Mouse (Mus musculus) thymus, adult 2 months (tissue): ENCODE measurements at regions not wholly inside any gene's neighbourhood (a gene's known extent, or its start where the extent isn't known, plus 50 kb on each side); places are given as distances from the start of the nearest gene placed in this dataset.

Experiments
- DNase-seq: peaks from one replicate; pipeline ENCODE4 v3.0.0; 2021
- H3K27ac ChIP-seq: fragments of 200-500 bp; 2 replicates; pipeline ENCODE4 v1.5.1; 2012; ENCODE audit warnings: low read length, control low read depth; ENCODE audit not compliant: control insufficient read depth, insufficient read depth
- H3K27me3 ChIP-seq: fragments of 200-500 bp; 2 replicates; pipeline ENCODE4 v1.6.1; 2012; ENCODE audit warnings: mild to moderate bottlenecking, low read length, moderate library complexity, mixed read lengths; ENCODE audit not compliant: control insufficient read depth, insufficient read depth
- H3K36me3 ChIP-seq: fragments of 200-500 bp; 2 replicates; pipeline ENCODE4 v1.6.1; 2012; ENCODE audit warnings: mild to moderate bottlenecking, low read length, moderate library complexity; ENCODE audit not compliant: control insufficient read depth, insufficient read depth
- H3K4me1 ChIP-seq: fragments of 200-500 bp; replicated peaks from 2 replicates; pipeline ENCODE4 v1.6.1; 2012; ENCODE audit warnings: low read length; ENCODE audit not compliant: control insufficient read depth, insufficient read depth
- H3K4me3 ChIP-seq: fragments of 200-500 bp; 2 replicates; pipeline ENCODE4 v1.5.1; 2012; ENCODE audit warnings: mild to moderate bottlenecking, low read length, control low read depth, moderate library complexity; ENCODE audit not compliant: control insufficient read depth, insufficient read depth
- CTCF ChIP-seq: fragments of 200-500 bp; IDR thresholded peaks from 2 replicates; pipeline ENCODE4 v1.5.1; 2012; ENCODE audit warnings: mild to moderate bottlenecking, control low read depth, low read length, moderate library complexity, borderline replicate concordance; ENCODE audit not compliant: control insufficient read depth, poor library complexity, insufficient read depth; ENCODE audit errors: extremely low read depth
- POLR2A ChIP-seq: fragments of 200-500 bp; IDR thresholded peaks from 2 replicates; pipeline ENCODE4 v1.6.1; 2012; ENCODE audit warnings: mild to moderate bottlenecking, low read length, control low read depth, moderate library complexity; ENCODE audit not compliant: control insufficient read depth, poor library complexity, insufficient read depth; ENCODE audit errors: extremely low read depth
- WGBS: fragments of 180-500 bp; shearing (Covaris S2); methylation state at CpG from one replicate; pipeline ENCODE4 v1.1.7; 2018; 5-methylcytosine and 5-hydroxymethylcytosine counted together

- 67% methylated on average over 6 of the region's 6 CpGs for WGBS
- no peaks in the 10 kb centered on the region for H3K4me1 ChIP-seq
Measured at GRCm38 (mm10) chr13:97418081-97418480, 177.2 kb downstream of the Enc1 start.

GRCm38 (mm10) chr13:97415927-97416709 is 175.2 kb downstream of the Enc1 start:
- 95% methylated on average over 10 of the region's 10 CpGs for WGBS
- no peak for TF ChIP-seq CTCF
- TF ChIP-seq POLR2A: no peak
- no peak overlapping the region for H3K4me3 ChIP-seq
- H3K4me1 ChIP-seq: no peaks in the 10 kb centered on the region
- no peak overlapping the region for H3K27ac ChIP-seq
- no peak for DNase-seq
- no peaks in the 10 kb centered on the region for H3K36me3 ChIP-seq
- H3K27me3 ChIP-seq: no peaks in the 10 kb centered on the region

More at GRCm38 (mm10) chr13:97418081-97418480, 177.2 kb downstream of the Enc1 start:
- Histone ChIP-seq H3K4me3 (no peak overlapping the region), H3K27ac (no peak overlapping the region), H3K27me3 (no peaks in the 10 kb centered on the region), H3K36me3 (no peaks in the 10 kb centered on the region)
- TF ChIP-seq POLR2A (no peak), CTCF (no peak)
- no peak for DNase-seq

DNA sequence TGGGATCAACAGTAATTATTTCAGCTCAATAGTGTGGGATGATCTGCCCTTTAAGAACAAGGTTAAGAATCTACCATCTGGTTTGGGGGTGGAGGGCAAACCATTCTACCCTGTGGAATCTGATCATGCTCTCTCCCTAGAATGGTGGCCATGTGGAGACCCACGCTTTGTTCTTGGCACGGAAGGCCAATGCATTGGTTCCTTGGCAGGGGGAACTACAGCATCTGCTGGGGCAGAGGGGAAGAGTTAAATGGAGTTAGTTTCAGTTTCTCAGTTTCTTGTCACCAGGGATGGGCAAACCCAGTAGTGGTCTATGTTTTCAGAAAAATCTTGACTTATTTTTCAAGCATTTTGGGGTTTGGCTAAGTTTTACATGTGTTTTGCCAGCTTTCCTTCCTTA is 174.5 kb downstream of the Enc1 start:
- WGBS: 75% methylated on average over 2 of the region's 2 CpGs
- Histone ChIP-seq H3K36me3 (no peaks in the 10 kb centered on the region), H3K4me3 (no peak overlapping the region), H3K4me1 (no peaks in the 10 kb centered on the region), H3K27me3 (no peaks in the 10 kb centered on the region), H3K27ac (no peak overlapping the region)
- no peak for DNase-seq
- no peak for TF ChIP-seq POLR2A
- no peak for TF ChIP-seq CTCF

DNA sequence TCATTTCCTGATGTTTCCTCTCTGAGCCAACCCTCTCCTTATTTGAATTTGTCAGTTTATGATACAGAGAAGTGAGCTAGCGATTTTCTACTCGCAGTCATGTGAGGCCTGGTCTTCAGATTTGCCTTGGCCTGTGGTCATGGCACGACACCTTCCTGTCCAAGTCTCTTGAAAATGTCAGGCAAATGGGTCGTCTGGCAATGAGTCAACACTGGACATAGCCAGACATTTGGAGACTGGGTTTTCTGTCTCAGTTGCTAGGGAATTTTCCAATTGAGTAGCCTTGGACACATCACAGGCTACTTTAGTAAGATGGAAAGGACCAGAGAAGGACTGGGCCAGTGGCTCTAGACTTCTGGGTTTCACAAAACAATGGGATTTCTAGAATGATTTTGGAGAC is 171.2 kb downstream of the Enc1 start:
- Histone ChIP-seq H3K4me1 (peaks cover 5% of the 10 kb centered on the region), H3K4me3 (no peak overlapping the region), H3K27me3 (no peaks in the 10 kb centered on the region), H3K36me3 (no peaks in the 10 kb centered on the region), H3K27ac (no peak overlapping the region)
- 96% methylated on average over 4 of the region's 4 CpGs for WGBS
- TF ChIP-seq CTCF (no peak), POLR2A (no peak)
- DNase-seq: no peak

GRCm38 (mm10) chr13:97410550-97411201 is 169.8 kb downstream of the Enc1 start:
- Histone ChIP-seq H3K4me3 (no peak overlapping the region), H3K4me1 (peaks cover 13% of the 10 kb centered on the region), H3K27me3 (no peaks in the 10 kb centered on the region), H3K36me3 (no peaks in the 10 kb centered on the region), H3K27ac (no peak overlapping the region)
- DNase-seq: no peak
- 52% methylated on average over 9 of the region's 9 CpGs for WGBS
- TF ChIP-seq CTCF: no peak
- no peak for TF ChIP-seq POLR2A

- TF ChIP-seq CTCF (no peak), POLR2A (no peak)
- Histone ChIP-seq H3K36me3 (no peaks in the 10 kb centered on the region), H3K4me1 (peaks cover 13% of the 10 kb centered on the region), H3K4me3 (no peak overlapping the region), H3K27me3 (no peaks in the 10 kb centered on the region), H3K27ac (no peak overlapping the region)
- 93% methylated on average over 6 of the region's 6 CpGs for WGBS
- no peak for DNase-seq
Measured at GRCm38 (mm10) chr13:97409891-97410525, 169.1 kb downstream of the Enc1 start.
